Comparison of ENCODE assay signal across 16 mouse cellular contexts in genomic region chr6:53081241-53081640, GRCm38 (mm10). TPM values are rescaled to one million over a fixed set of nuclear protein-coding genes. Genes with fewer than 3 reads are reported as not detected.
DNase-seq lines count a peak whose midpoint lies in the region.
"Had no signal": no experiment of that assay in that cellular context is flagged by ENCODE, and none has a peak within 500 bp of the region (broad histone marks: within the 10 kb centered on the region; RNA-seq: fewer than 3 reads in every experiment).

No protein-coding gene starts in this region.

- DNase-seq in layer of hippocampus, adult 9-11 months = peak; percentile 46
- no peak for DNase-seq in layer of hippocampus, postnatal 10 days (ENCODE audit: low spot score in 2 of 2)
- peak; percentile 38 for DNase-seq in right cerebral cortex, adult 18-20 months
- DNase-seq in right cerebral cortex, postnatal 14 days = no peak
- DNase-seq in right cerebral cortex, postnatal 25 days = peak; percentile 34
- no peak for DNase-seq in gastrocnemius, postnatal 25 days
- no peak for DNase-seq in urinary bladder, postnatal 25 days (ENCODE audit: low spot score)
- DNase-seq: adrenal gland, adult 2 months; adrenal gland, postnatal 25 days; cerebellum, adult 2 months; cerebellum, postnatal 10 days; forebrain, postnatal 0 days; gastrocnemius, adult 2 months; gastrocnemius, postnatal 36 days; heart, adult 11 months; heart, postnatal 36 days had no signal

RNA-seq across cellular contexts. Expression of gene Jazf1, which starts 12.8 kb away (rescaled TPM):
- total RNA-seq in layer of hippocampus, postnatal 10 days (2021) = 10 to 100 TPM; 69.5 to 82.2 TPM
- total RNA-seq in gastrocnemius, postnatal 25 days (2021) = 1 to 10 TPM in 1 of 2 experiments, under 1 TPM in 1; 0.90 to 1.7 TPM

Comparison
In these comparisons a context has a peak if more than half of its experiments do, and no peak if none do; other contexts are left out.
1. DNase-seq: peak in layer of hippocampus, adult 9-11 months (single experiment), right cerebral cortex, adult 18-20 months (single experiment) and right cerebral cortex, postnatal 25 days (single experiment); none in layer of hippocampus, postnatal 10 days (0 of 2), right cerebral cortex, postnatal 14 days (single experiment), gastrocnemius, postnatal 25 days (single experiment) and urinary bladder, postnatal 25 days (single experiment).
2. RNA of gene Jazf1, which starts 12.8 kb away (total RNA-seq): 69.5 to 82.2 TPM in layer of hippocampus, postnatal 10 days; 0.90 to 1.7 TPM in gastrocnemius, postnatal 25 days; every median in the first group is over 10 times any median in the second.